Mouse (Mus musculus) ES-Bruce4 (cell line): ENCODE measurements around the gene Castor1. TPM values are rescaled to one million over a fixed set of nuclear protein-coding genes. Genes with fewer than 3 reads are reported as not detected.

ENCODE experiments used
- H3K27ac ChIP-seq: 2 replicates; pipeline ENCODE4 v1.5.1; 2012; ENCODE audit warnings: low read length, inconsistent platforms; ENCODE audit not compliant: insufficient read depth
- H3K27me3 ChIP-seq: 2 replicates; pipeline ENCODE4 v1.6.1; 2012; ENCODE audit warnings: mild to moderate bottlenecking, low read length, inconsistent platforms; ENCODE audit not compliant: control insufficient read depth, poor library complexity, insufficient read depth, severe bottlenecking
- H3K36me3 ChIP-seq: 2 replicates; pipeline ENCODE4 v1.6.1; 2012; ENCODE audit warnings: inconsistent platforms, mild to moderate bottlenecking, low read length, moderate library complexity; ENCODE audit not compliant: control insufficient read depth, poor library complexity, insufficient read depth, severe bottlenecking
- H3K4me1 ChIP-seq: one replicate; pipeline ENCODE4 v1.8.1; 2011; ENCODE audit warnings: low read length; ENCODE audit not compliant: control insufficient read depth, insufficient read depth
- H3K4me3 ChIP-seq: 2 replicates; pipeline ENCODE4 v1.5.1; 2011; ENCODE audit warnings: low read depth, mild to moderate bottlenecking, low read length
- H3K9ac ChIP-seq: 2 replicates; pipeline ENCODE4 v1.6.1; 2012; ENCODE audit warnings: low read depth, mild to moderate bottlenecking, inconsistent platforms; ENCODE audit not compliant: poor library complexity, severe bottlenecking
- H3K9me3 ChIP-seq: replicated peaks from 2 replicates; pipeline ENCODE4 v1.6.1; 2012; ENCODE audit warnings: mild to moderate bottlenecking, low read length, inconsistent platforms; ENCODE audit not compliant: control insufficient read depth, poor library complexity, insufficient read depth, severe bottlenecking
- CTCF ChIP-seq: IDR thresholded peaks from one replicate; pipeline ENCODE4 v1.8.1; 2011; ENCODE audit warnings: low read depth, low read length
- EP300 ChIP-seq: IDR thresholded peaks from 2 replicates; pipeline ENCODE4 v1.6.1; 2011; ENCODE audit warnings: low read depth, low read length; ENCODE audit not compliant: insufficient read depth
- POLR2A ChIP-seq: IDR thresholded peaks from one replicate; pipeline ENCODE4 v1.8.1; 2011; ENCODE audit warnings: low read length; ENCODE audit not compliant: insufficient read depth
- polyA plus RNA-seq: library from polyadenylated mRNA; stranded (reverse); fragments of >200 nt; gene quantifications from 2 replicates; pipeline ENCODE4 v1.2.4, GENCODE M21; 2011; ENCODE audit warnings: low read depth; ENCODE audit not compliant: missing spikeins, insufficient read depth, insufficient read length

Castor1 gene
- polyA plus RNA-seq, 1 experiment: 29.6 TPM

- H3K36me3 ChIP-seq: peaks cover 2% of the 10 kb centered on the region
- peaks cover 6% of the 10 kb centered on the region for H3K4me1 ChIP-seq
- no peaks in the 10 kb centered on the region for H3K9me3 ChIP-seq
- no peak overlapping the region for H3K4me3 ChIP-seq
- H3K9ac ChIP-seq: no peak overlapping the region
- no peak for TF ChIP-seq POLR2A
- TF ChIP-seq EP300: no peak
- TF ChIP-seq CTCF: no peak
- H3K27ac ChIP-seq: no peak overlapping the region
- no peaks in the 10 kb centered on the region for H3K27me3 ChIP-seq
Measured at GRCm38 (mm10) chr11:4195597-4196031, 22.4 kb upstream of the Castor1 start.

GRCm38 (mm10) chr11:4196636-4197035 is 21.4 kb upstream of the Castor1 start:
- Histone ChIP-seq H3K4me3 (no peak overlapping the region), H3K36me3 (peaks cover 2% of the 10 kb centered on the region), H3K27ac (no peak overlapping the region), H3K9ac (no peak overlapping the region), H3K4me1 (peaks cover 6% of the 10 kb centered on the region), H3K27me3 (no peaks in the 10 kb centered on the region), H3K9me3 (no peaks in the 10 kb centered on the region)
- TF ChIP-seq EP300 (no peak), POLR2A (no peak), CTCF (no peak)

DNA sequence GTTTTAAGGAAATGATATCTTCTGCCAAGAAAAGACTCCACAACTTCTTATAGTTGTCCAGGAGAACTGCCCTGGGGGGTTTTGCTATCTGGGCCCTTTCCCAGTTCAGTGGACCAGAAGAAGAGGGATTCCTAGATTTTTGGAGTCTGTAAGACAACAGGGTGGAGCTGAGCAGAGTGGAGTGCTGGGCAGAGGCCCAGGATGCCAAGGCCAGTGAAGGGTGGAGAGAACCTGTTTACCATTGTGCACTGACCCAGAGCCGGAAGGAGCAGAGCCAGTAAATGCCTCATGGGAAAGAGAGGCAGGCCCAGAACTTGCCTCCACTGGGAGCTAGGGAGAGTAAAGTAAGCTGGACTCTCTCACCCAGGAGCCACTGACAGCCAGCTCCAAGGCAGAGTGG is 20.3 kb upstream of the Castor1 start:
- Histone ChIP-seq H3K36me3 (no peaks in the 10 kb centered on the region), H3K9me3 (no peaks in the 10 kb centered on the region), H3K27ac (no peak overlapping the region), H3K4me3 (no peak overlapping the region), H3K9ac (no peak overlapping the region), H3K4me1 (peaks cover 6% of the 10 kb centered on the region), H3K27me3 (no peaks in the 10 kb centered on the region)
- TF ChIP-seq POLR2A (no peak), CTCF (no peak), EP300 (no peak)

DNA sequence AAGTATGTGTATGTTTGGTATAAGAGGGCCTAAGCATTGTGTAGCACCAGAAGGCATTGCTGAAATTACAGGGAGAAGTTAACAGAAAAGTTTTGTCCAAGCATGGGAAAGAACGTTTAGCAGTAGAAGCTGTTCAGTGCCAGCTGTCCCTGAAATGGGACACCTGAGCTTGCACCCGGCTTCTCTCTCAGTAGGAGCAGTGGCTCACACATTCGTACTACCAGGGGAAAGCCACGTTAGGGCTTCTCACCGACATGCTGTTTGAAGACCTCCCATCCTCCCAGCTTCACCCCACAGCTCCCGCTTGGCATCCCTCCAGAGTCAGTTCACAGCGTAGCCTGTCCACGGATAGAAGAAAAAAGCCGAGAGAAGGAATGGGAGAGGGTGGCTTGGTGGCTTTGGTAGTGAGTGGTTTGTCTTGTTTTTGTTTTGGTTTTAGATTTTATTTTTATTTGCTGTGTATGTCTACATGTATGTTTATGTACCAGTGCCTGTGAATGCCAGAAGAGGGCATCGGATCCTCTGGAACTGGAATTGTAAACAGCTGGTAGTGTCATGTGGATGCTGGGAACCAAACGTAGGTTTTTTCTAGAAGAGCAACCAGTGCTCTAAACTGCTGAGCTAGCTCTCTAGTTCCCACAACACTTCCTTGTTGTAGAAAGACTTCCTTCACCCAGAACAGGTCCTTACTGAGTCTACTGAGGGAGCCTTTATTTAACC is 15.9 kb upstream of the Castor1 start:
- H3K36me3 ChIP-seq: peaks cover 2% of the 10 kb centered on the region; the same call in 1 of the 2 replicates
- H3K9ac ChIP-seq: no peak overlapping the region
- no peaks in the 10 kb centered on the region for H3K9me3 ChIP-seq
- no peaks in the 10 kb centered on the region for H3K27me3 ChIP-seq
- no peak overlapping the region for H3K27ac ChIP-seq
- no peak overlapping the region for H3K4me3 ChIP-seq
- TF ChIP-seq POLR2A (no peak), CTCF (no peak), EP300 (no peak)
- peaks cover 4% of the 10 kb centered on the region for H3K4me1 ChIP-seq

GRCm38 (mm10) chr11:4202995-4203704 is 14.9 kb upstream of the Castor1 start:
- H3K9me3 ChIP-seq: no peaks in the 10 kb centered on the region
- H3K27ac ChIP-seq: no peak overlapping the region
- H3K36me3 ChIP-seq: peaks cover 2% of the 10 kb centered on the region; the same call in 1 of the 2 replicates
- no peak overlapping the region for H3K9ac ChIP-seq
- no peaks in the 10 kb centered on the region for H3K27me3 ChIP-seq
- TF ChIP-seq EP300 (no peak), CTCF (no peak), POLR2A (no peak)
- H3K4me1 ChIP-seq: no peaks in the 10 kb centered on the region
- no peak overlapping the region for H3K4me3 ChIP-seq

DNA sequence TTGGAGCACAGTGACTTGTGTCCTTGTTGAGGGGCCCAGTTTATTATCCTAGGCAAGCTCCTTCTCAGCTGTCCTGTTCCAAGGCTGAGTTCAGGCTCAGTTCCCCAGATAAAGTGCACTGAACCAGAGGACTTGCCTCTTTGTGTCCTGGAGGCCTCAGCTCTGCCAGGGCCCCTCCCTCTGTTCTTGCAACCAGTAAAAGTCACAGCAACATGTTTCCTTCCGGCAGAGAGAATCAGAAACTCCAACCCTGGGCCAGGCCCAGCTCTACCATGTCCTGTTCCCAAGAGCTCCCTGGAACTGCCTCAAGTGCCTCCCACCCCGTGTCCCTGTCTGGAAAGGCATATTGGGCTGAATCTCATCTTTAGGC is 14.3 kb upstream of the Castor1 start:
- Histone ChIP-seq H3K36me3 (peaks cover 2% of the 10 kb centered on the region; the same call in 1 of the 2 replicates), H3K27me3 (no peaks in the 10 kb centered on the region), H3K9me3 (no peaks in the 10 kb centered on the region), H3K9ac (no peak overlapping the region), H3K4me3 (no peak overlapping the region), H3K4me1 (no peaks in the 10 kb centered on the region), H3K27ac (no peak overlapping the region)
- TF ChIP-seq POLR2A: no peak
- no peak for TF ChIP-seq EP300
- no peak for TF ChIP-seq CTCF
